Mouse (Mus musculus) macrophage (primary cell): Measurements from ENCODE around the gene Gcc2. TPM values are rescaled to one million over a fixed set of nuclear protein-coding genes. Genes with fewer than 3 reads are reported as not detected.

Experiments
- H3K27ac ChIP-seq: fragments of 350-480 bp; formaldehyde crosslinking; 2 replicates; pipeline ENCODE4 v1.9.0; 2021
- H3K36me3 ChIP-seq: fragments of 350-480 bp; formaldehyde crosslinking; 2 replicates; pipeline ENCODE4 v1.9.0; 2021; ENCODE audit errors: inconsistent target
- H3K4me3 ChIP-seq: fragments of 350-480 bp; formaldehyde crosslinking; 2 replicates; pipeline ENCODE4 v1.9.0; 2021; ENCODE audit errors: inconsistent target
- H3K79me2 ChIP-seq: fragments of 350-480 bp; formaldehyde crosslinking; 2 replicates; pipeline ENCODE4 v1.9.0; 2021; ENCODE audit errors: inconsistent target
- WGBS: methylation state at CpG from one replicate; pipeline ENCODE4 v1.1.7; 2026; ENCODE audit warnings: inconsistent platforms; ENCODE audit not compliant: missing documents; 5-methylcytosine and 5-hydroxymethylcytosine counted together
- polyA plus RNA-seq: library from polyadenylated mRNA; stranded (reverse); fragments of 250-400 nt; gene quantifications from 3 replicates; pipeline ENCODE4 v1.2.4, GENCODE M21; 2018; ENCODE audit warnings: inconsistent platforms

Gene Gcc2
- polyA plus RNA-seq, 1 experiment from 2014 or later = 28.5 TPM

DNA sequence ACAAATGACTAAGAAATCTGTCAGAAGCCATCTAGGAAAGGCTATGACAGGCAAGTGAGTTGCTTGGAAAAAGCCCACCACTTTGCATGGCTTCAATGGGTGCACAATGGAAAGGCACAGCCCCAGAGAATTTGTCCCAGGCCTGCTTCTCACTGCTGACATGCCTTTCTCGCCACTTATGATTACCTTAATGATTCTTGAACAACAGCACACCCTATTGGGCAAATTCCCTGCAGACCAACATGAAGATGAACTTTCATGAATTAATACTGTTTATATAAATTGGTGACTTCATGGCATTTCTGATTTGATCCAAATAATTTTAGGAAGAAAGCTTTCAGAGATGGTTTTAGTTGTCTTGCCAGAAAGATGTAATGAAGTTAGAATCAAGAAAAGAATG lies 5.8 kb upstream of the Gcc2 start:
- no peak overlapping the region for H3K4me3 ChIP-seq
- 86% methylated on average over 1 of the region's 1 CpGs for whole genome bisulfite sequencing
- no peak overlapping the region for H3K27ac ChIP-seq
- H3K36me3 ChIP-seq = no peaks in the 10 kb centered on the region
- no peaks in the 10 kb centered on the region for H3K79me2 ChIP-seq

DNA sequence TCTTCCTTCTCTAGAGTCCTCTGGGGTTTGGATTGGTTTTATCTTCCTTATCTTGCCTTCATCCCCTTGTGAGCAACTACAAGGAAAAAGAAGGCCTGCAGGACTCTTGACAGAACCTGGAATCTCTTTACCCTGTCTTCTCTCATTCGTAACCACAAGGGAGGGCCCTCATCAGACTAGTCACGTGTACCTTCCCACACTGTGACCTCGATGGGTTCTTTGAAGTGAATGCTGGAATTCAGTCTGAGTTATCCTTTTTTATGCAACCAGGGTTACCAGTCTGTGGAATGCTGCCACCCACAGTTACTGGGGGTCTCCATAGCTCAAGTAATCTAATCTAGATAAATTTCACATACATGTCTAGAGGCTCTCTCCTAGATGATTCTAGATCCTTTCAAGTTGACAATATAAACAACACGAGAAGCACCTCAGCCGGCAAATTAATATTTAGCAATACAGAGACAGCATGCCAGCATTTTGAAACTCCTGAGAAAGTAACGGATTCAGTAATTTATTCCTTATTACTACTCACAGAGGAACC lies 592 bp upstream of the Gcc2 start:
- Histone ChIP-seq H3K27ac (peak overlapping the region; percentile 24; the same call in 1 of the 2 replicates), H3K4me3 (peak overlapping the region; percentile 57), H3K79me2 (no peaks in the 10 kb centered on the region; the same call in 1 of the 2 replicates), H3K36me3 (peaks cover 14% of the 10 kb centered on the region)
- 26% methylated on average over 6 of the region's 6 CpGs for WGBS

GRCm38 (mm10) chr10:58255954-58256353 lies 657 bp downstream of the Gcc2 start:
- Histone ChIP-seq H3K4me3 (peak overlapping the region; percentile 76), H3K36me3 (peaks cover 19% of the 10 kb centered on the region), H3K27ac (no peak overlapping the region), H3K79me2 (no peaks in the 10 kb centered on the region; the same call in 1 of the 2 replicates)
- 2% methylated on average over 4 of the region's 4 CpGs for WGBS

DNA sequence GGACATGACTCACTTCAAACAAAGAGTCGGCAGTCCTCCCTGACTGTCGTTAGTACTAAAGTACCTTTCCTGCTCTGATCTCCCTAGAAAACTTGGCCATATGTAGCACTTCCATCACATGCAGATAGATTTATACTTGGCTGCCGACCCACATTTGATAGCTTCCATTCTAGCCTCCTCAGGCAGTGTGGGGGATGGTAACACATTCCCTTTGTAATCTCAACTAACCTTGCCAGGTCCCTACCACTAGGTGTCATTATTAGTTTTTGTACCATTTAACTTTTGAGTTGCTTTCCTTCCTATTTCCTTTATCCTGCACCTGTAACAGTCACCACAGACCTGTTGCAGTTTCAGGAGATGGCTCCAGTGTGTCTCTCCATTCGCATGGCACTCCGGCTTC lies 3.2 kb downstream of the Gcc2 start:
- no peaks in the 10 kb centered on the region; the same call in 1 of the 2 replicates for H3K79me2 ChIP-seq
- H3K4me3 ChIP-seq = no peak overlapping the region
- WGBS = 85% methylated on average over 5 of the region's 5 CpGs
- H3K27ac ChIP-seq = no peak overlapping the region
- peaks cover 27% of the 10 kb centered on the region for H3K36me3 ChIP-seq

DNA sequence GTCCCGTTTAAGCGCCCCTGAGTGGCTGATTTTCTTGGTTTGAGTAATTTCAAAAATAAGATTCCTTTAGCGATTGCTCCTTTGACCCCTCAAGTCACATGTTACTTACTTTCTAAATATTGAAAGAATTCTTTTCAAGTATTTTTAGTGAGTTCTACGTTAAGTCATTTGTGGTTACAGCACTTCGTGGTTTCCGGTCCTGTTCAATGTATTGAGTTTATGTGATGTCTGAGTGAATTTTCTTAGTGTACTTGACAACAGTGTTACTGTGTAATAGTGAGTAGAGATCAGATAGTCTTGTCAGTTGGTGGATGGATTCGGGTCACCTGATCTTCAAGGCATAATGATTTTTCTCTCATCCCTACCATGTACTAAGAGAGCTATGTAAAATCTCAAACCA lies 26.9 kb downstream of the Gcc2 start:
- Histone ChIP-seq H3K4me3 (no peak overlapping the region), H3K27ac (no peak overlapping the region), H3K36me3 (peaks cover 72% of the 10 kb centered on the region), H3K79me2 (no peaks in the 10 kb centered on the region)
- WGBS = 87% methylated on average over 7 of the region's 7 CpGs

- WGBS = 95% methylated on average over 3 of the region's 3 CpGs
- H3K4me3 ChIP-seq = no peak overlapping the region
- no peaks in the 10 kb centered on the region for H3K79me2 ChIP-seq
- no peak overlapping the region for H3K27ac ChIP-seq
- H3K36me3 ChIP-seq = peaks cover 90% of the 10 kb centered on the region
Observed at GRCm38 (mm10) chr10:58290742-58291141, 35.4 kb downstream of the Gcc2 start.

DNA sequence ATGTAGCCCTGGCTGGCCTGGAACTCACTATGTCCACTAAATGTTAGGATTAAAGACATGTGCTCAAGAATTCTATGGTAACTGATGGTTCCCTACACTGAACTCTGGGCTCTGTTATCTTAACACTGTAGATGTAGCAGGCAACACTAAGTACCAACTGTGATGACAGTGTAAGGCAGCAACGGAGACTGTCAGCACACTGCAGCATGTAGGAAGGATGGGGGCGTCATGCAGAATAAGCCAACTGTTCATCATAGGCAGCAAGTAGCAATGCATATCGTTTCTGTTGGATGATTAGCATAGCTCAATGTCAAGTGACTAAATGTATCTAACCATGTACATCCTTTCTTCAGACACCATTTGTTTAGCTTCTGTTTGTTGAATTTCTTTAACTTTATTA lies 38.9 kb downstream of the Gcc2 start:
- Histone ChIP-seq H3K79me2 (no peaks in the 10 kb centered on the region), H3K36me3 (peaks cover 87% of the 10 kb centered on the region), H3K27ac (no peak overlapping the region), H3K4me3 (no peak overlapping the region)
- WGBS = 93% methylated on average over 3 of the region's 3 CpGs

DNA sequence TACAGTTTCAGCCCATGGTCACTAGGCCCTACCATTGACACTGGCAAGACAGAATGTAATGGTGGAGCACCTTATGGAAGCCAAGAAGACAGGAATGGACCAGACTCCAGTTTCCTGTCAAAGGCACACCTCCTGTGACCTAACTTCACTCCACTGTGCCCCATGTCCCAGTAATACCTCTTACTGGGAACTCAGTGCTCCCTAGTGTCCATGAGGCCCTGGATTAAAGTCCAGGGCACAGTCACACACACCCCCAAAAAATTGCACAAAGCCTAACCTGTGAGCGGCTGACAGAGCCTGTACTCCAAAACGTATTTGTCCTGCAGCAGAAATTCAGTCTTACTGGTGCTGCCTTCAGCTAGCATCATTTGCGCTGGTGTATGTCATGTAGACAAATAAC lies 40.3 kb downstream of the Gcc2 start:
- no peak overlapping the region for H3K27ac ChIP-seq
- H3K79me2 ChIP-seq = no peaks in the 10 kb centered on the region
- no peak overlapping the region for H3K4me3 ChIP-seq
- peaks cover 87% of the 10 kb centered on the region for H3K36me3 ChIP-seq
- WGBS = 90% methylated on average over 3 of the region's 3 CpGs

DNA sequence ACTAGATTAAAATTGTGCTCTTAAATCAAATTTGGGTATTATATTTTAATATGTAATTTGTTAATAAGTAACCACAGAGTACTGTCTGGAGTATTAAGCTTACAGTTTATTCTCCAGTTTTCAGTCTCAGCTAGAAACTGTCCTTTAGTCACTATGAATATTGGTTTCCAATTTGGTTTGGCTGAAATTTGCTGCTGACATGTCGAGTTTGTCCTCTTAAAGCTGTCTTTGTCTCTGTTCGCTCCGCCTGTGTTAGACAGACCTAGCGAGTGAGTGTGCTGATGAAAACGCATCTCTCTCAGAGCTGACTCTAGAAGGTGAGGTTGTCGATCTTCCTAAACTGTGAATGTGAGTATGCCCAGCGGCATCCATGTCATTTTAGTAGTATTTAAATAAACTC lies 49.7 kb downstream of the Gcc2 start:
- 99% methylated on average over 7 of the region's 7 CpGs for WGBS
- no peaks in the 10 kb centered on the region for H3K79me2 ChIP-seq
- no peak overlapping the region for H3K27ac ChIP-seq
- H3K36me3 ChIP-seq = peaks cover 56% of the 10 kb centered on the region
- no peak overlapping the region for H3K4me3 ChIP-seq

DNA sequence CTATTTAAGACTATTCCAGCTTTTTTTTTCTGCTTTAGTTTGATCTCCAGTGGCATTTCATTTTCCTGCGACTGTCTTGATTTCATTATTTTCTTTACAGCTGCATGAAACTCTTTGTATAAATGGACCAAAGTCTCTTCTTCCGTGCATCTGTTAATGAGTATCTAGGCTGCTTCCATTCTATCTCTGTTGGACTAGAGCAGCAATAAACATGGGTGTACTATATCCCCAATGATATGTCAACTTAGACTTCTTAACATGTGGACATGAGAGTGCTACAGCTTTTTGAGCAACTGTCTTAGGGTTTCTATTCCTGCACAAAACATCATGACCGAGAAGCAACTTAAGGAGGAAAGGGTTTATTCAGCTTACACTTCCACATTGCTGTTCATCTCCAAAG lies 51.6 kb downstream of the Gcc2 start:
- no peaks in the 10 kb centered on the region for H3K79me2 ChIP-seq
- 93% methylated on average over 3 of the region's 3 CpGs for WGBS
- no peak overlapping the region for H3K27ac ChIP-seq
- H3K4me3 ChIP-seq = no peak overlapping the region
- peaks cover 38% of the 10 kb centered on the region; the same call in 1 of the 2 replicates for H3K36me3 ChIP-seq

DNA sequence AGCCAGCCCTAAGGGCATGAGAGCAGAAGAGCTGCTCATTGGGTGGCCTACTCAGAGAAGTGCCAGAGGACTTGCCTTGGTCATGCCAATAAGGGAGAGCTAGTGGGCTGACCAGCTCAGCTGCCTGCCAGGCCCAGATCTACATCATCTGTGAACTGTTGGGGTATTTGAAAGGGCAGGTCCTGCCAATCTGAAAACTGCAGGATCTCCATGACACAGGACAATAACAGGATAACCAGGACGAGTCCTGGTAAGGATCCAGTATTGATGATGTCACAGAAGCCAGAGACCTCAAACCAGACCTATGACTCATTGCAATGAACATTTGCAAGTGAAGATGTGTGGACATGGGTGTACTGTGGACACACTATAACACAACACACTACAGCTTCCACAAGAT lies 55.5 kb downstream of the Gcc2 start:
- H3K36me3 ChIP-seq = peaks cover 33% of the 10 kb centered on the region; the same call in 1 of the 2 replicates
- 80% methylated on average over 1 of the region's 1 CpGs for WGBS
- H3K79me2 ChIP-seq = no peaks in the 10 kb centered on the region
- no peak overlapping the region for H3K4me3 ChIP-seq
- no peak overlapping the region for H3K27ac ChIP-seq

- peaks cover 20% of the 10 kb centered on the region; the same call in 1 of the 2 replicates for H3K36me3 ChIP-seq
- no peaks in the 10 kb centered on the region for H3K79me2 ChIP-seq
- H3K4me3 ChIP-seq = no peak overlapping the region
- WGBS = 100% methylated on average over 5 of the region's 5 CpGs
- H3K27ac ChIP-seq = no peak overlapping the region
Observed at GRCm38 (mm10) chr10:58312887-58313286, 57.6 kb downstream of the Gcc2 start.

- no peak overlapping the region for H3K27ac ChIP-seq
- no peak overlapping the region for H3K4me3 ChIP-seq
- peaks cover 22% of the 10 kb centered on the region for H3K79me2 ChIP-seq
- WGBS = 96% methylated on average over 3 of the region's 3 CpGs
- no peaks in the 10 kb centered on the region for H3K36me3 ChIP-seq
Observed at GRCm38 (mm10) chr10:58320881-58321280, 65.6 kb downstream of the Gcc2 start.

DNA sequence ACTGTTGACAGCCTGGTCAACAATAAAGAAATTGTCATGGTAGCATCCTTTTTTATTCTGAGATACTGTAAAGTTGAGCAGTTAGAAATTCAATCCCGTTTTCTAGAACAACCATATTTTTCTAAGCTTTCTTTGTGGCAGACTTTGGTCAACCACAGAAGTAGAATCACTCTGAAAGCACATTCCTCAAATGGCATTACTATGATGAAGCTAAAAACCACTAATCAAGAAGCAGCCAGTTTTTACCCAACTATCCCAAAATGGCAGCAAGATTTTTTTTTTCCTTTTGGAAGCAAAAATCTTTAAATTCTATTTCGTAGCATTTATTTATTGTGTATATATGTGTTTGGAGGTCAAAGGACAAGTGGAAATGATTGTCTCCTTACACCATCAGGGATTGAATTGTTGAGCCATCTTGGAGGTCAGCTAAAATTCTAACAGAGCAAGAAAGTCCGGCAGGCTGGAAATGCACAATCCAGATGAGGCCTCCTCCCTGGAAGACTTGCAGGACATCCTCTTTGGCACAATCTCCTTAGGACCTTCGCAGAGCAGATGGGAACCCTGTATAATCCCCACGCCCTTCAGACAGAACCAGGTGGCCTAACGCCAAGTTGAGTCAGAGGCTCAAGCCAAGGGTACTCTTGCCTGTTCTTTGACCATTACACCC lies 67.2 kb downstream of the Gcc2 start:
- peaks cover 38% of the 10 kb centered on the region for H3K79me2 ChIP-seq
- H3K36me3 ChIP-seq = no peaks in the 10 kb centered on the region
- H3K27ac ChIP-seq = peak overlapping the region; percentile 55
- H3K4me3 ChIP-seq = peak overlapping the region; percentile 29
- WGBS = 26% methylated on average over 6 of the region's 6 CpGs

GRCm38 (mm10) chr10:58323028-58323991 lies 68.0 kb downstream of the Gcc2 start, which contains the start of gene Lims1:
Gene Lims1, plus strand, starts transcription at chr10:58323466.
- no peaks in the 10 kb centered on the region for H3K36me3 ChIP-seq
- peaks cover 46% of the 10 kb centered on the region for H3K79me2 ChIP-seq
- under 1% methylated on average over 80 of the region's 86 CpGs for WGBS
- H3K27ac ChIP-seq = peak within 1 kb of the TSS; percentile 55
- peak within 1 kb of the TSS; percentile 64 for H3K4me3 ChIP-seq
